Mouse (Mus musculus) lung, postnatal 4 days (tissue): ENCODE measurements at regions not wholly inside any gene's neighbourhood (a gene's known extent, or its start where the extent isn't known, plus 50 kb on each side); places are given as distances from the start of the nearest gene placed in this dataset.

ENCODE experiments used
- DNase-seq, 2 experiments: peaks; one replicate each; pipeline ENCODE4 v3.0.0; 2021

GRCm38 (mm10) chr14:104006426-104006825, 162.2 kb upstream of the Ednrb start:
- DNase-seq: peak in 1 of 2 experiments; percentile 6

GRCm38 (mm10) chr14:104005132-104005531, 160.9 kb upstream of the Ednrb start:
- DNase-seq: no peak

GRCm38 (mm10) chr14:104002421-104002820, 158.2 kb upstream of the Ednrb start:
- no peak for DNase-seq

- DNase-seq: no peak
These were observed 146.2 kb upstream of the Ednrb start for GRCm38 (mm10) chr14:103990418-103990817.

- DNase-seq: no peak
These were observed 145.7 kb upstream of the Ednrb start for GRCm38 (mm10) chr14:103989949-103990348.

- DNase-seq: no peak
These were observed 143.1 kb upstream of the Ednrb start for GRCm38 (mm10) chr14:103987266-103987665.

GRCm38 (mm10) chr14:103984349-103984748, 140.1 kb upstream of the Ednrb start:
- no peak for DNase-seq

- no peak for DNase-seq
These were observed 134.6 kb upstream of the Ednrb start for GRCm38 (mm10) chr14:103978808-103979207.

- DNase-seq: no peak
These were observed 133.6 kb upstream of the Ednrb start for GRCm38 (mm10) chr14:103977769-103978168.

- DNase-seq: no peak
These were observed 129.8 kb upstream of the Ednrb start for GRCm38 (mm10) chr14:103973955-103974354.

- DNase-seq: peak in 1 of 2 experiments; percentile 40
These were observed 128.9 kb upstream of the Ednrb start for GRCm38 (mm10) chr14:103973111-103973510.

- DNase-seq: no peak
These were observed 125.1 kb upstream of the Ednrb start for GRCm38 (mm10) chr14:103969305-103969704.

GRCm38 (mm10) chr14:103966293-103966692, 122.1 kb upstream of the Ednrb start:
- DNase-seq: no peak

GRCm38 (mm10) chr14:103962303-103962881, 118.2 kb upstream of the Ednrb start:
- no peak for DNase-seq

- no peak for DNase-seq
These were observed 107.7 kb upstream of the Ednrb start for GRCm38 (mm10) chr14:103951899-103952298.

GRCm38 (mm10) chr14:103949950-103950349, 105.7 kb upstream of the Ednrb start:
- no peak for DNase-seq

GRCm38 (mm10) chr14:103948026-103948777, 104.0 kb upstream of the Ednrb start:
- no peak for DNase-seq

GRCm38 (mm10) chr14:103945753-103946152, 101.6 kb upstream of the Ednrb start:
- DNase-seq: peak in 1 of 2 experiments; percentile 8

GRCm38 (mm10) chr14:103939867-103940266, 95.7 kb upstream of the Ednrb start:
- DNase-seq: no peak

GRCm38 (mm10) chr14:103938937-103939336, 94.7 kb upstream of the Ednrb start:
- DNase-seq: no peak

- DNase-seq: no peak
These were observed 94.0 kb upstream of the Ednrb start for GRCm38 (mm10) chr14:103938201-103938600.

GRCm38 (mm10) chr14:103937700-103938099, 93.5 kb upstream of the Ednrb start:
- no peak for DNase-seq

GRCm38 (mm10) chr14:103933813-103934212, 89.6 kb upstream of the Ednrb start:
- no peak for DNase-seq

- no peak for DNase-seq
These were observed 88.0 kb upstream of the Ednrb start for GRCm38 (mm10) chr14:103932170-103932569.
